Mouse (Mus musculus) induced T-regulatory cell, adult 2 months (primary cell): ENCODE data around the gene Scyl1.
A peak's percentile ranks its signal among the peaks of the same experiment; 100 is the strongest.
"Not testable (repeated sequence)": the region's sequence is repeated elsewhere in the genome, so short reads cannot be mapped to it uniquely, and the experiment has no call there.

ENCODE experiments used
- DNase-seq: peaks from one replicate; pipeline ENCODE4 v3.0.0-alpha.2; 2012; ENCODE audit warnings: low read depth

Scyl1 gene

GRCm38 (mm10) chr19:5770925-5771860 lies at the start of gene Scyl1:
Gene Scyl1 (minus strand): TSS chr19:5771419.
- DNase-seq, result peak; percentile 93

GRCm38 (mm10) chr19:5819549-5819948 lies 48.3 kb upstream of the Scyl1 start:
- no peak for DNase-seq

- no peak for DNase-seq
Observed at GRCm38 (mm10) chr19:5818590-5818977, 47.4 kb upstream of the Scyl1 start.

GRCm38 (mm10) chr19:5817703-5818589 lies 46.7 kb upstream of the Scyl1 start:
- DNase-seq, result peak; percentile 94

- DNase-seq, result peak; percentile 93
Observed at GRCm38 (mm10) chr19:5815928-5816327, 44.7 kb upstream of the Scyl1 start.

- DNase-seq, result peak; percentile 35
Observed at GRCm38 (mm10) chr19:5815010-5815409, 43.8 kb upstream of the Scyl1 start.

- DNase-seq, result not testable (repeated sequence)
Observed at GRCm38 (mm10) chr19:5814048-5814447, 42.8 kb upstream of the Scyl1 start.

GRCm38 (mm10) chr19:5813567-5813966 lies 42.3 kb upstream of the Scyl1 start:
- DNase-seq, result no peak

GRCm38 (mm10) chr19:5811771-5812504 lies 40.7 kb upstream of the Scyl1 start:
- no peak for DNase-seq

- DNase-seq, result no peak
Observed at GRCm38 (mm10) chr19:5810840-5811563, 39.8 kb upstream of the Scyl1 start.

- no peak for DNase-seq
Observed at GRCm38 (mm10) chr19:5810103-5810839, 39.1 kb upstream of the Scyl1 start.

GRCm38 (mm10) chr19:5809712-5810089 lies 38.5 kb upstream of the Scyl1 start:
- DNase-seq, result no peak

- no peak for DNase-seq
Observed at GRCm38 (mm10) chr19:5808955-5809711, 37.9 kb upstream of the Scyl1 start.

- no peak for DNase-seq
Observed at GRCm38 (mm10) chr19:5807740-5808139, 36.5 kb upstream of the Scyl1 start.

GRCm38 (mm10) chr19:5806809-5807205 lies 35.6 kb upstream of the Scyl1 start:
- peak; percentile 71 for DNase-seq

- DNase-seq, result peak; percentile 64
Observed at GRCm38 (mm10) chr19:5806051-5806808, 35.0 kb upstream of the Scyl1 start.

- peak; percentile 64 for DNase-seq
Observed at GRCm38 (mm10) chr19:5804371-5804899, 33.2 kb upstream of the Scyl1 start.

GRCm38 (mm10) chr19:5803881-5804279 lies 32.7 kb upstream of the Scyl1 start:
- no peak for DNase-seq
